Mouse (Mus musculus): Measurements from ENCODE around the gene Brd2. TPM values are rescaled to one million over a fixed set of nuclear protein-coding genes. Genes with fewer than 3 reads are reported as not detected.

The Brd2 gene
- polyA plus RNA-seq, 1 experiment: 178 TPM

- Histone ChIP-seq H3K36me3 (ENCODE audit: control insufficient read depth, insufficient read depth, low read length) (no peaks in the 10 kb centered on the region), H3K4me3 (ENCODE audit: control insufficient read depth, low read depth, low read length) (no peak overlapping the region), H3K27me3 (ENCODE audit: control insufficient read depth, insufficient read depth, low read length) (no peaks in the 10 kb centered on the region), H3K4me1 (ENCODE audit: control insufficient read depth, insufficient read depth, low read length) (peaks cover 3% of the 10 kb centered on the region), H3K27ac (ENCODE audit: control insufficient read depth, insufficient read depth, low read depth, low read length) (no peak overlapping the region)
- TF ChIP-seq CTCF (IDR thresholded peaks at IDR 0.05; ENCODE audit: control insufficient read depth, insufficient read depth, insufficient replicate concordance, low read depth, low read length) (no peak), POLR2A (IDR thresholded peaks at IDR 0.05; ENCODE audit: control insufficient read depth, low read depth, low read length) (no peak)
These were observed 42.8 kb downstream of the Brd2 start for GRCm38 (mm10) chr17:34079621-34080020.

- no peaks in the 10 kb centered on the region for H3K27me3 ChIP-seq (ENCODE audit: control insufficient read depth, insufficient read depth, low read length)
- H3K27ac ChIP-seq (ENCODE audit: control insufficient read depth, insufficient read depth, low read depth, low read length): no peak overlapping the region
- H3K36me3 ChIP-seq (ENCODE audit: control insufficient read depth, insufficient read depth, low read length): no peaks in the 10 kb centered on the region
- H3K4me3 ChIP-seq (ENCODE audit: control insufficient read depth, low read depth, low read length): no peak overlapping the region
- TF ChIP-seq POLR2A (IDR thresholded peaks at IDR 0.05; ENCODE audit: control insufficient read depth, low read depth, low read length) (no peak), CTCF (IDR thresholded peaks at IDR 0.05; ENCODE audit: control insufficient read depth, insufficient read depth, insufficient replicate concordance, low read depth, low read length) (no peak)
- H3K4me1 ChIP-seq (ENCODE audit: control insufficient read depth, insufficient read depth, low read length): peaks cover 3% of the 10 kb centered on the region
These were observed 43.4 kb downstream of the Brd2 start for GRCm38 (mm10) chr17:34079002-34079401.

GRCm38 (mm10) chr17:34078148-34078547 is 44.3 kb downstream of the Brd2 start:
- TF ChIP-seq POLR2A (IDR thresholded peaks at IDR 0.05; ENCODE audit: control insufficient read depth, low read depth, low read length): no peak
- TF ChIP-seq CTCF (IDR thresholded peaks at IDR 0.05; ENCODE audit: control insufficient read depth, insufficient read depth, insufficient replicate concordance, low read depth, low read length): no peak
- Histone ChIP-seq H3K4me1 (ENCODE audit: control insufficient read depth, insufficient read depth, low read length) (peaks cover 3% of the 10 kb centered on the region), H3K36me3 (ENCODE audit: control insufficient read depth, insufficient read depth, low read length) (no peaks in the 10 kb centered on the region), H3K4me3 (ENCODE audit: control insufficient read depth, low read depth, low read length) (no peak overlapping the region), H3K27ac (ENCODE audit: control insufficient read depth, insufficient read depth, low read depth, low read length) (no peak overlapping the region), H3K27me3 (ENCODE audit: control insufficient read depth, insufficient read depth, low read length) (no peaks in the 10 kb centered on the region)

GRCm38 (mm10) chr17:34077549-34077948 is 44.9 kb downstream of the Brd2 start:
- Histone ChIP-seq H3K4me3 (ENCODE audit: control insufficient read depth, low read depth, low read length) (no peak overlapping the region), H3K4me1 (ENCODE audit: control insufficient read depth, insufficient read depth, low read length) (peaks cover 3% of the 10 kb centered on the region), H3K27me3 (ENCODE audit: control insufficient read depth, insufficient read depth, low read length) (no peaks in the 10 kb centered on the region), H3K36me3 (ENCODE audit: control insufficient read depth, insufficient read depth, low read length) (no peaks in the 10 kb centered on the region), H3K27ac (ENCODE audit: control insufficient read depth, insufficient read depth, low read depth, low read length) (no peak overlapping the region)
- TF ChIP-seq CTCF (IDR thresholded peaks at IDR 0.05; ENCODE audit: control insufficient read depth, insufficient read depth, insufficient replicate concordance, low read depth, low read length) (peak; percentile 60), POLR2A (IDR thresholded peaks at IDR 0.05; ENCODE audit: control insufficient read depth, low read depth, low read length) (no peak)

- Histone ChIP-seq H3K27ac (ENCODE audit: control insufficient read depth, insufficient read depth, low read depth, low read length) (no peak overlapping the region), H3K27me3 (ENCODE audit: control insufficient read depth, insufficient read depth, low read length) (no peaks in the 10 kb centered on the region), H3K4me1 (ENCODE audit: control insufficient read depth, insufficient read depth, low read length) (peaks cover 3% of the 10 kb centered on the region), H3K36me3 (ENCODE audit: control insufficient read depth, insufficient read depth, low read length) (no peaks in the 10 kb centered on the region), H3K4me3 (ENCODE audit: control insufficient read depth, low read depth, low read length) (no peak overlapping the region)
- TF ChIP-seq CTCF (IDR thresholded peaks at IDR 0.05; ENCODE audit: control insufficient read depth, insufficient read depth, insufficient replicate concordance, low read depth, low read length) (no peak), POLR2A (IDR thresholded peaks at IDR 0.05; ENCODE audit: control insufficient read depth, low read depth, low read length) (no peak)
These were observed 47.2 kb downstream of the Brd2 start for GRCm38 (mm10) chr17:34075271-34075670.

GRCm38 (mm10) chr17:34072091-34072490 is 50.3 kb downstream of the Brd2 start:
- Histone ChIP-seq H3K4me1 (ENCODE audit: control insufficient read depth, insufficient read depth, low read length) (peaks cover 2% of the 10 kb centered on the region; the same call in 1 of the 2 replicates), H3K27ac (ENCODE audit: control insufficient read depth, insufficient read depth, low read depth, low read length) (no peak overlapping the region), H3K4me3 (ENCODE audit: control insufficient read depth, low read depth, low read length) (no peak overlapping the region), H3K36me3 (ENCODE audit: control insufficient read depth, insufficient read depth, low read length) (no peaks in the 10 kb centered on the region), H3K27me3 (ENCODE audit: control insufficient read depth, insufficient read depth, low read length) (no peaks in the 10 kb centered on the region)
- TF ChIP-seq POLR2A (IDR thresholded peaks at IDR 0.05; ENCODE audit: control insufficient read depth, low read depth, low read length): no peak
- no peak for TF ChIP-seq CTCF (IDR thresholded peaks at IDR 0.05; ENCODE audit: control insufficient read depth, insufficient read depth, insufficient replicate concordance, low read depth, low read length)

- Histone ChIP-seq H3K4me3 (ENCODE audit: control insufficient read depth, low read depth, low read length) (no peak overlapping the region), H3K27ac (ENCODE audit: control insufficient read depth, insufficient read depth, low read depth, low read length) (no peak overlapping the region)
- no peak for TF ChIP-seq POLR2A (IDR thresholded peaks at IDR 0.05; ENCODE audit: control insufficient read depth, low read depth, low read length)
- no peak for TF ChIP-seq CTCF (IDR thresholded peaks at IDR 0.05; ENCODE audit: control insufficient read depth, insufficient read depth, insufficient replicate concordance, low read depth, low read length)
These were observed 53.6 kb downstream of the Brd2 start for GRCm38 (mm10) chr17:34068864-34069263.

More at GRCm38 (mm10) chr17:34068864-34069263, 53.6 kb downstream of the Brd2 start:
- H3K4me1 ChIP-seq (ENCODE audit: control insufficient read depth, insufficient read depth, low read length): no peaks in the 10 kb centered on the region
- no peaks in the 10 kb centered on the region for H3K27me3 ChIP-seq (ENCODE audit: control insufficient read depth, insufficient read depth, low read length)
- H3K36me3 ChIP-seq (ENCODE audit: control insufficient read depth, insufficient read depth, low read length): no peaks in the 10 kb centered on the region

Other genes with a start within 250 kb of the Brd2 start
- not detected in 2 replicates for gene Gm7029, start 248.8 kb downstream of the Brd2 start, polyA plus RNA-seq (2012; rRNA removed)
- gene Kifc1, start 232.0 kb downstream of the Brd2 start, polyA plus RNA-seq (2012; rRNA removed): 7.7 and 8.6 TPM in 2 replicates
- not detected in 2 replicates for gene Platr17, start 217.5 kb downstream of the Brd2 start, polyA plus RNA-seq (2012; rRNA removed)
- gene Daxx, start 213.2 kb downstream of the Brd2 start, polyA plus RNA-seq (2012; rRNA removed): 157 and 183 TPM in 2 replicates
- 71.7 and 80.8 TPM in 2 replicates for gene Tapbp, start 206.7 kb downstream of the Brd2 start, polyA plus RNA-seq (2012; rRNA removed)
- 65.0 and 66.5 TPM in 2 replicates for gene Zbtb22, start 206.7 kb downstream of the Brd2 start, polyA plus RNA-seq (2012; rRNA removed)
- 83.4 and 93.0 TPM in 2 replicates for gene Rgl2, start 193.1 kb downstream of the Brd2 start, polyA plus RNA-seq (2012; rRNA removed)
- 54.8 and 58.7 TPM in 2 replicates for gene Pfdn6, start 182.3 kb downstream of the Brd2 start, polyA plus RNA-seq (2012; rRNA removed)
- 25.1 and 25.4 TPM in 2 replicates for gene Wdr46, start 182.0 kb downstream of the Brd2 start, polyA plus RNA-seq (2012; rRNA removed)
- 9.1 and 10.4 TPM in 2 replicates for gene B3galt4, start 171.1 kb downstream of the Brd2 start, polyA plus RNA-seq (2012; rRNA removed)
- gene Vps52, start 166.8 kb downstream of the Brd2 start, polyA plus RNA-seq (2012; rRNA removed): 45.7 and 48.5 TPM in 2 replicates
- 212 and 239 TPM in 2 replicates for gene Rps18, start 166.6 kb downstream of the Brd2 start, polyA plus RNA-seq (2012; rRNA removed)
- gene H2-K1, start 122.3 kb downstream of the Brd2 start, polyA plus RNA-seq (2012; rRNA removed): 276 and 298 TPM in 2 replicates
- 27.8 and 31.4 TPM in 2 replicates for gene Ring1, start 98.0 kb downstream of the Brd2 start, polyA plus RNA-seq (2012; rRNA removed)
- gene H2-Ke6, start 94.6 kb downstream of the Brd2 start, polyA plus RNA-seq (2012; rRNA removed): 24.5 and 25.0 TPM in 2 replicates
- gene Slc39a7, start 91.0 kb downstream of the Brd2 start, polyA plus RNA-seq (2012; rRNA removed): 33.4 and 36.3 TPM in 2 replicates
- 25.5 and 28.0 TPM in 2 replicates for gene Rxrb, start 90.8 kb downstream of the Brd2 start, polyA plus RNA-seq (2012; rRNA removed)
- 2.4 and 2.8 TPM in 2 replicates for gene Col11a2, start 83.2 kb downstream of the Brd2 start, polyA plus RNA-seq (2012; rRNA removed)
- 0.10 and 0.22 TPM in 2 replicates for gene H2-Oa, start 30.3 kb downstream of the Brd2 start, polyA plus RNA-seq (2012; rRNA removed)
- 33.8 and 40.7 TPM in 2 replicates for gene H2-DMa, start 3.1 kb downstream of the Brd2 start, polyA plus RNA-seq (2012; rRNA removed)
- 0.27 and 0.41 TPM in 2 replicates for gene H2-DMb2, start 20.7 kb upstream of the Brd2 start, polyA plus RNA-seq (2012; rRNA removed)
- gene H2-DMb1, start 30.4 kb upstream of the Brd2 start, polyA plus RNA-seq (2012; rRNA removed): 8.0 and 9.5 TPM in 2 replicates
- 1.5 TPM in 2 replicates for gene Tap1, start 64.9 kb upstream of the Brd2 start, polyA plus RNA-seq (2012; rRNA removed)
- gene Psmb9, start 65.1 kb upstream of the Brd2 start, polyA plus RNA-seq (2012; rRNA removed): 1.7 TPM in 2 replicates
- 2.0 and 2.3 TPM in 2 replicates for gene Psmb8, start 75.1 kb upstream of the Brd2 start, polyA plus RNA-seq (2012; rRNA removed)
- 1.3 and 2.0 TPM in 2 replicates for gene Tap2, start 80.9 kb upstream of the Brd2 start, polyA plus RNA-seq (2012; rRNA removed)
- gene H2-Ob, start 116.3 kb upstream of the Brd2 start, polyA plus RNA-seq (2012; rRNA removed): 0.06 and 0.16 TPM in 2 replicates
- gene H2-Ab1, start 135.1 kb upstream of the Brd2 start, polyA plus RNA-seq (2012; rRNA removed): 31.1 and 36.4 TPM in 2 replicates
- 10.1 and 11.6 TPM in 2 replicates for gene H2-Aa, start 165.2 kb upstream of the Brd2 start, polyA plus RNA-seq (2012; rRNA removed)
- 5.6 and 7.8 TPM in 2 replicates for gene H2-Eb1, start 183.2 kb upstream of the Brd2 start, polyA plus RNA-seq (2012; rRNA removed)
- gene H2-Eb2, start 203.0 kb upstream of the Brd2 start, polyA plus RNA-seq (2012; rRNA removed): not detected in 2 replicates
- 0.16 and 0.21 TPM in 2 replicates for gene Btnl2, start 232.2 kb upstream of the Brd2 start, polyA plus RNA-seq (2012; rRNA removed)

Data from testis, adult 2 months (tissue).